Mouse (Mus musculus): ENCODE results near the gene Atp6v1g2.

- TF ChIP-seq GATA1 (IDR thresholded peaks at IDR 0.05; ENCODE audit: low read length) (no peak), TAL1 (IDR thresholded peaks at IDR 0.05; ENCODE audit: low read length) (no peak)
Measured at GRCm38 (mm10) chr17:35231022-35231421, 2.4 kb upstream of the Atp6v1g2 start.

Measured in erythroblast, embryonic 14.5 days (primary cell).